Mouse (Mus musculus): Measurements from ENCODE around the gene Ncam2.

GRCm38 (mm10) chr16:81221176-81221575, 20.7 kb downstream of the Ncam2 start:
- TF ChIP-seq CTCF (IDR thresholded peaks at IDR 0.05; ENCODE audit: control insufficient read depth, insufficient read depth, insufficient replicate concordance, low read depth, low read length) (no peak), POLR2A (IDR thresholded peaks at IDR 0.05; ENCODE audit: control insufficient read depth, low read depth, low read length) (no peak)

Measured in testis, adult 2 months (tissue).